Mouse (Mus musculus) megakaryocyte, adult 5-6 weeks (primary cell): ENCODE results near the gene Susd5. TPM values are rescaled to one million over a fixed set of nuclear protein-coding genes. Genes with fewer than 3 reads are reported as not detected.
"Not testable (repeated sequence)": the region's sequence is repeated elsewhere in the genome, so short reads cannot be mapped to it uniquely, and the experiment has no call there.

Source experiments
- ATAC-seq: 2 replicates; pipeline ENCODE4 v1.8.0; 2016; ENCODE audit warnings: mild to moderate bottlenecking, inconsistent platforms; ENCODE audit not compliant: poor library complexity, severe bottlenecking
- total RNA-seq, 2 experiments: library from RNA; stranded (forward) in 1 of 2; stranded (reverse) in 1 of 2; fragments of 153-499, 151-499 nt in 1 of 2; fragments of 221-1000, 200-1000 nt in 1 of 2; gene quantifications; 2 replicates each; pipeline versions ENCODE4 v1.2.3 to v1.2.4; 2015 to 2017

Gene Susd5
- total RNA-seq, 2 experiments from 2014 or later: not detected

- no peak for ATAC-seq
These were observed 11.6 kb downstream of the Susd5 start for GRCm38 (mm10) chr9:114068494-114069053.

GRCm38 (mm10) chr9:114069372-114069771, 12.4 kb downstream of the Susd5 start:
- ATAC-seq: no peak

- ATAC-seq: no peak
These were observed 16.7 kb downstream of the Susd5 start for GRCm38 (mm10) chr9:114073681-114074080.

GRCm38 (mm10) chr9:114086422-114086821, 29.5 kb downstream of the Susd5 start:
- ATAC-seq: no peak

- ATAC-seq: no peak
These were observed 30.3 kb downstream of the Susd5 start for GRCm38 (mm10) chr9:114087106-114087815.

GRCm38 (mm10) chr9:114088885-114089284, 31.9 kb downstream of the Susd5 start:
- ATAC-seq: peak; percentile 47

GRCm38 (mm10) chr9:114092188-114092587, 35.2 kb downstream of the Susd5 start:
- peak; percentile 66 for ATAC-seq

- ATAC-seq: no peak
These were observed 37.9 kb downstream of the Susd5 start for GRCm38 (mm10) chr9:114094854-114095253.

GRCm38 (mm10) chr9:114098716-114099302, 41.9 kb downstream of the Susd5 start:
- peak; percentile 24; the same call in 1 of the 2 replicates for ATAC-seq

GRCm38 (mm10) chr9:114110268-114110667, 53.3 kb downstream of the Susd5 start:
- no peak for ATAC-seq

GRCm38 (mm10) chr9:114111161-114111560, 54.2 kb downstream of the Susd5 start:
- ATAC-seq: no peak

- no peak for ATAC-seq
These were observed 55.3 kb downstream of the Susd5 start for GRCm38 (mm10) chr9:114112226-114112625.

GRCm38 (mm10) chr9:114113911-114114623, 57.1 kb downstream of the Susd5 start:
- no peak for ATAC-seq

GRCm38 (mm10) chr9:114116672-114117071, 59.7 kb downstream of the Susd5 start:
- ATAC-seq: peak; percentile 78

GRCm38 (mm10) chr9:114122862-114123261, 65.9 kb downstream of the Susd5 start:
- ATAC-seq: not testable (repeated sequence)

GRCm38 (mm10) chr9:114129273-114129835, 72.4 kb downstream of the Susd5 start:
- ATAC-seq: not testable (repeated sequence)

Other genes starting within 250 kb of the Susd5 start
- 59.3 and 63.4 TPM in 2 replicates for gene Ubp1, start 126.2 kb upstream of the Susd5 start, total RNA-seq (2015)
- gene Ubp1, start 126.2 kb upstream of the Susd5 start, total RNA-seq (2017): 65.0 and 70.5 TPM in 2 replicates
- gene Fbxl2, start 10.9 kb upstream of the Susd5 start, total RNA-seq (2015): 3.5 TPM in 2 replicates
- gene Fbxl2, start 10.9 kb upstream of the Susd5 start, total RNA-seq (2017): 3.8 and 6.7 TPM in 2 replicates